Mouse (Mus musculus) CH12.LX (cell line): ENCODE measurements around the gene Ofd1.

ENCODE experiments used
- ETS1 ChIP-seq: conservative IDR thresholded peaks from 2 replicates; pipeline ENCODE4 v1.6.1; 2012; ENCODE audit warnings: low read depth, mild to moderate bottlenecking, inconsistent platforms, low read length, improper control_type of control experiment, moderate library complexity
- POLR2AphosphoS2 ChIP-seq: IDR thresholded peaks from 2 replicates; pipeline ENCODE4 v1.6.1; 2011; ENCODE audit warnings: low read depth, low read length, improper control_type of control experiment
- UBTF ChIP-seq: IDR thresholded peaks from 2 replicates; pipeline ENCODE4 v1.6.1; 2012; ENCODE audit warnings: low read depth, mild to moderate bottlenecking, inconsistent platforms, low read length, improper control_type of control experiment, moderate library complexity
- USF1 ChIP-seq: IDR thresholded peaks from 2 replicates; pipeline ENCODE4 v1.6.1; 2014; ENCODE audit warnings: low read depth, mild to moderate bottlenecking, inconsistent platforms, low read length, improper control_type of control experiment
- ZC3H11A ChIP-seq: IDR thresholded peaks from 2 replicates; pipeline ENCODE4 v1.6.1; 2012; ENCODE audit warnings: low read depth, mild to moderate bottlenecking, inconsistent platforms, low read length, improper control_type of control experiment

- TF ChIP-seq POLR2AphosphoS2 (no peak), ETS1 (no peak), USF1 (no peak), UBTF (no peak), ZC3H11A (no peak)
These were observed 92.4 kb downstream of the Ofd1 start for GRCm38 (mm10) chrX:166348086-166348485.
